Mouse (Mus musculus) E14TG2a.4 (cell line): ENCODE data around the gene Kcnj5.

Experiments
- H3K27me3 ChIP-seq: 2 replicates; pipeline ENCODE4 v1.6.1; 2014; ENCODE audit warnings: low read length, control low read depth; ENCODE audit not compliant: insufficient read depth
- H3K36me3 ChIP-seq: 2 replicates; pipeline ENCODE4 v1.6.1; 2014; ENCODE audit warnings: low read length, control low read depth; ENCODE audit not compliant: insufficient read depth
- H3K4me1 ChIP-seq: replicated peaks from 2 replicates; pipeline ENCODE4 v1.6.1; 2014; ENCODE audit warnings: low read depth, low read length, control low read depth
- H3K4me3 ChIP-seq: replicated peaks from 2 replicates; pipeline ENCODE4 v1.5.1; 2014; ENCODE audit warnings: mild to moderate bottlenecking, low read length
- H3K9me3 ChIP-seq: 2 replicates; pipeline ENCODE4 v1.6.1; 2014; ENCODE audit warnings: low read length, control low read depth
- CTCF ChIP-seq: conservative IDR thresholded peaks from 2 replicates; pipeline ENCODE4 v1.5.1; 2014; ENCODE audit warnings: low read length
- NANOG ChIP-seq: IDR thresholded peaks from 2 replicates; pipeline ENCODE4 v1.6.1; 2014; ENCODE audit warnings: borderline replicate concordance, low read length, mixed read lengths
- POU5F1 ChIP-seq: IDR thresholded peaks from 2 replicates; pipeline ENCODE4 v1.6.1; 2014; ENCODE audit warnings: low read length, borderline replicate concordance

Kcnj5 gene

DNA sequence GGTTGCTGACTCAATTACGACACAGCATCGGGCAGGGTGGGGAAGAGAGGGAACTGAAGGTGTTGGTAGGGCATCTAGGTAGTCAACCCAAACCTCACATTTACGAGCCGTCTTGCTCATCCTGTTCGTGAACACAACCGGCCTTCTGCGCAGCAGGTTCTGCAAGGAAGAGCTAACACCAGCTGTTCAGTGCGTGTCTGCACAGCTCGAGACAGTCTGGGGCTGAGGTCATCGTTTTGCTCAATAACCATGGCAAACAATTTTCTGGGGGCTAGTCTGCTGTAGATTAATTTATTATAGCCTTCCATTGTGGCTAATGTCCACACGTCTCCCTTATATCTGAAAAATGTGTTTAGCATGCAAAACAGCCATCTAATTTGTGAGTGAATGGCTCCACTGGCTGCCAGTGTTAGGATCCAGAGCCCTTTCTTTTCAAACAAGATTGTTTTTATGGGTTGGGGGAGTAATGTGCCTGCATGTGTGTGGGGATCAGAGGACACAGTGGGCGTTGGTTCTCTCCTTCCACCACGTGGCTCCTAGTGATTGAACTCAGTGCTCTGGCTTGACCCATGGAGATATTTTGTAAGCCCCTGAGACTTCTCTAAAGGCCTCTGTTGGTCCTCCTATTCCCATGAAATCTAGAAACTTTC, 41.5 kb downstream of the Kcnj5 start:
- H3K4me3 ChIP-seq: no peak overlapping the region
- TF ChIP-seq NANOG (no peak), CTCF (no peak), POU5F1 (no peak)
- H3K4me1 ChIP-seq: peaks cover 7% of the 10 kb centered on the region; the same call in 1 of the 2 replicates
- H3K27me3 ChIP-seq: no peaks in the 10 kb centered on the region
- H3K9me3 ChIP-seq: no peaks in the 10 kb centered on the region
- H3K36me3 ChIP-seq: no peaks in the 10 kb centered on the region

DNA sequence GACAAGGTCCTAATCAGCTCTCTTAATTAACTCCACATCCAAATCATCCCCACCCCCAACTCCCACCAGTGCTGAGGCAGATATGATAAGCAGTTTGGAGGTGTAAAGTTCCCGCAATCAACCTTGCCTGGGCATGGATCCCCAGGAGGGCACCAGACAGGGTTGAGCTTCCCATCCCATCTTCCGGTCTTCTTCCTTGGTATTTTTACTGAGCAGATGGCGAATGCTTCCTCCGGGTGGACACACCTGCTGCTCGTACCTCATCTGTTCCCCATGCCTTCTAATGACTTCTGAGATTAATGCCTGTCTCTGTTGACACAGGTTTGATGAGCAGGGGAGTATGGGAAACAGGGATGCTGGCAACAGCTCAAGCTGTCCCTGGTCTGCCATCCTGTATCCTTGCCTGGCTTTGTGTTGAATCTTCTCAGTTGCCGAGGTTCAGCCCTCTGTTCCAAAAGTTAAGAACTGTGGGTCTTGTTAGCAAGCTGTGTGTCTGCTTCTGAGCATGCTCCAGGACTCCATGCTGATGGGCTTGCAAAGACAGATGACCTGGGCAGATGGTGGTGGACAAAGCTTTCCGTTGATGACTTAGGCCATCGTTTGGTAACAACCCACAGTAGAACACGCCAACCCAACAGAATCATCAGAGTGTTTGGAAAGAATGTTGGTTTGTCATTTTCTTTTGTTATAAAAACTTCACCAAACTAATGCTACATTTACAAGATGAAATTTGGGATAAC, 48.9 kb downstream of the Kcnj5 start:
- no peaks in the 10 kb centered on the region for H3K9me3 ChIP-seq
- H3K27me3 ChIP-seq: 0 out of 2 replicates have a peak, but pooled peaks cover 4% of the 10 kb centered on the region
- H3K4me3 ChIP-seq: no peak overlapping the region
- peaks cover 20% of the 10 kb centered on the region for H3K4me1 ChIP-seq
- no peaks in the 10 kb centered on the region for H3K36me3 ChIP-seq
- TF ChIP-seq CTCF: no peak
- TF ChIP-seq NANOG: no peak
- no peak for TF ChIP-seq POU5F1

DNA sequence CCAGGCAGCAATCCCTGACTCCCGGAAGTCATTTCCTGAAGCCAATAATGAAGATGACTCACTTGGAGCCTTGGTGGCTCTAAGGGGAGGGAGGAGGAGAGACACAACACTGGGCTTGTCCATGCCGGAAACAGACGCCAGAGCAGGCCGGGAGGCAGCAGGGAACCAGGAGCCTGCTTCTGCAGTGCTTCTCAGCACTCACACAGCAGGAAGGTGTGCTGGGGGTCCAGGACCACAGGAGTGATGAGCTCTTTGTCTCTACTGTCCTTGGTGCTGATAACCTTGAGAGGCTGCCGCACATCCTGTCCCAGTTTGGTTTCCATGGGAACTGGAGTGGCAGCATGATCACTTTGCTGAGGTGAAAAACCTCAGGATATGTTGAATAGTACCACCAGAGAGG, 51.5 kb downstream of the Kcnj5 start:
- Histone ChIP-seq H3K4me1 (peaks cover 26% of the 10 kb centered on the region), H3K4me3 (no peak overlapping the region), H3K36me3 (no peaks in the 10 kb centered on the region), H3K27me3 (0 out of 2 replicates have a peak, but pooled peaks cover 4% of the 10 kb centered on the region), H3K9me3 (no peaks in the 10 kb centered on the region)
- TF ChIP-seq NANOG (no peak), CTCF (no peak), POU5F1 (no peak)

DNA sequence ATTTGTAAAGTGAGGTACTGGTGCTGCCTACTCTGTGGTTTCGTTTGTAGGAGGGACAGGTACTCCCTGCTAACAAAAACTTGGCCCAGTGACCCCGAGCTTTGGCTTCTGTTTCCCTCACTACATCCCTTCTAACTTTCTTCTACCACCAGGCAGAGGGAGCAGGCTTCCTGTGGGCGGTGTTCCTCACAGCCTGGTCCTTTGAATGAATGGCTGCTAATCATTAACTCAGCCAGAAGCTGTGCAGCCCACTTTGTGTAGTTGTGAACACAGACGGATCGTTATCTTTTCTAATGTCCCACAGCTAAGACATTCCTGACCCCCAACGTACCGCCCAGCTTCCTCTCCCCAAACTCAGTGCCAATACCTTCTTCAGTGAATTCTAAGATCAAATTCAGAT, 52.5 kb downstream of the Kcnj5 start:
- peaks cover 26% of the 10 kb centered on the region for H3K4me1 ChIP-seq
- H3K27me3 ChIP-seq: 0 out of 2 replicates have a peak, but pooled peaks cover 4% of the 10 kb centered on the region
- no peaks in the 10 kb centered on the region for H3K9me3 ChIP-seq
- H3K36me3 ChIP-seq: no peaks in the 10 kb centered on the region
- no peak overlapping the region for H3K4me3 ChIP-seq
- TF ChIP-seq POU5F1 (no peak), NANOG (no peak), CTCF (no peak)

DNA sequence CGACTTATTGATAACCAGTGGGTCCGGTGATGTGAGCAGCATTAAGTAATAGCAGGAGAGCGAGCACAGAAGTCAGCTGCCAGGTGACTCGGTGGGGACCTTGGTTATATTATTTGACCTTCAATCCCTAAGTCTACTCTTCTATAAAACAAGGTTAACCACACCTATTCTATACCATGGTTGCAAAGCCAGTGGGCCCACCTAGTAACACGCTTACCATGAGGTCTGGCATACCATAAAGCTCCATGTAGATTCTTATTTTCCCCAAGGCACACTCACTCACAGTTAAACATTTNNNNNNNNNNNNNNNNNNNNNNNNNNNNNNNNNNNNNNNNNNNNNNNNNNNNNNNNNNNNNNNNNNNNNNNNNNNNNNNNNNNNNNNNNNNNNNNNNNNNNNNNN, 60.6 kb downstream of the Kcnj5 start:
- no peak for TF ChIP-seq NANOG
- no peak for TF ChIP-seq CTCF
- no peak for TF ChIP-seq POU5F1
- Histone ChIP-seq H3K4me1 (no peaks in the 10 kb centered on the region), H3K9me3 (0 out of 2 replicates have a peak, but pooled peaks cover 3% of the 10 kb centered on the region)

DNA sequence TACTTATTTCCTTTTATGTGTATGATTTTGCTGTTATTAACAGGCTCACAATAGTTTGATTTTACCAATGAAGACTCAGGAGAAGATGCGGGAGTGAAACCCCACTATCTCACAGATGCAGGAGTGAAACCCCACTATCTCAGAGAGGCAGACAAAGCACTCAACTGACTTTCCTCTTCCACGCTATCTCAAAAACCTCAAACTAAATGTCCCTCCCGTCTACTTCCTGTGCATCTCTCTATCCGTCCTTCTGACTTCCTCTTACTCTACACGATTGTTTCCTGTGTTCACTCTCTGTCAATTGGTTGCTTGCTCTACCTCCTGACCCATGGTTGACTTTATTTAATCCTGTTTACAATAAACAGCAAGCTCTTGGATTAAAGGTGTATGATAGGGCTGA, 63.7 kb downstream of the Kcnj5 start:
- Histone ChIP-seq H3K4me3 (no peak overlapping the region), H3K9me3 (0 out of 2 replicates have a peak, but pooled peaks cover 3% of the 10 kb centered on the region), H3K27me3 (peaks cover 4% of the 10 kb centered on the region; the same call in 1 of the 2 replicates), H3K4me1 (no peaks in the 10 kb centered on the region), H3K36me3 (no peaks in the 10 kb centered on the region)
- no peak for TF ChIP-seq NANOG
- no peak for TF ChIP-seq POU5F1
- TF ChIP-seq CTCF: no peak

More for the DNA sequence above, 60.6 kb downstream of the Kcnj5 start:
- Histone ChIP-seq H3K4me3 (no peak overlapping the region), H3K27me3 (peaks cover 4% of the 10 kb centered on the region; the same call in 1 of the 2 replicates), H3K36me3 (no peaks in the 10 kb centered on the region)

DNA sequence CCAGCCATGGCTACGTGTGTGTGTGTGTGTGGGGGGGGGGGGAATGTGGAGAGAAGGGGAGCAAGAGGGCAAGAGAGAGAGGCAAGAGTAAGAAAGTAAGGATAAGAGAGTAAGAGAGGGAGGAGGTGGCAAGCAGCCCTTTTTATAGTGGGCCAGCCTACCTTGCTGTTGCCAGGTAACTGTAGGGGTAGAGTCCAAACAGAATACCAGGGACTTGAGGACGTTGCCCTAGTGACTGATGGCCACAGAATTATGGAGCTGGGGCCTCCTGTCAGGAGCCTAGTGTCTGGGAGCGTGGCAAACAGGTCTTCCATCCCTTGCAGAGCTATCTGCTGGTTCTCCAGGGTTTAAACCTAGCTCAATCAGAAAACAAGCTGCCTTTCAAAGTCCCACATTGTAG, 64.4 kb downstream of the Kcnj5 start:
- H3K27me3 ChIP-seq: peaks cover 4% of the 10 kb centered on the region; the same call in 1 of the 2 replicates
- no peaks in the 10 kb centered on the region for H3K4me1 ChIP-seq
- TF ChIP-seq CTCF: no peak
- TF ChIP-seq NANOG: no peak
- no peak for TF ChIP-seq POU5F1
- H3K4me3 ChIP-seq: no peak overlapping the region
- H3K36me3 ChIP-seq: no peaks in the 10 kb centered on the region
- 0 out of 2 replicates have a peak, but pooled peaks cover 3% of the 10 kb centered on the region for H3K9me3 ChIP-seq

DNA sequence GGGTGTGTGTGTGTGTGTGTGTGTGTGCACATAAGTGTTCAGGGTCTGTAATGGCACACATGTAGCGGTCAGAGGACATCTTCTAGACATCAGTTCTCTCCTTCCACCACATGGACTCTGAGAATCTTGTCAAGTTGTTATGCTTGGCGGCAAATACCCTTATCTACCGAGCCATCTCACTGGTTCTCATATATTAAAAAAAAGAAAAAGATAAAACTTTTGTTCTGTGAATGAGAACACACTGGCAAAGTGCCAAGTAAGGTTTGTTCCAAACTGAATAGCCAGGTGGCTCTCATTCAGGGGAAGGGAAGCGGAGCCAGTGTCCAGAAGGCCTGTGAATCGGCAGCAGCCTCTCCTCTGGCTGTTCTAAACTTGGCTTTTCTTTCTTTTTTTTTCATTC, 66.1 kb downstream of the Kcnj5 start:
- Histone ChIP-seq H3K9me3 (0 out of 2 replicates have a peak, but pooled peaks cover 3% of the 10 kb centered on the region), H3K4me1 (no peaks in the 10 kb centered on the region), H3K27me3 (peaks cover 4% of the 10 kb centered on the region; the same call in 1 of the 2 replicates), H3K4me3 (no peak overlapping the region), H3K36me3 (no peaks in the 10 kb centered on the region)
- TF ChIP-seq CTCF (no peak), NANOG (no peak), POU5F1 (no peak)
